Mouse (Mus musculus): Measurements from ENCODE around the gene Lamb2. TPM values are rescaled to one million over a fixed set of nuclear protein-coding genes. Genes with fewer than 3 reads are reported as not detected.

Gene Lamb2
- polyA plus RNA-seq (2012): 0.02 and 0.05 TPM in 2 replicates

DNA sequence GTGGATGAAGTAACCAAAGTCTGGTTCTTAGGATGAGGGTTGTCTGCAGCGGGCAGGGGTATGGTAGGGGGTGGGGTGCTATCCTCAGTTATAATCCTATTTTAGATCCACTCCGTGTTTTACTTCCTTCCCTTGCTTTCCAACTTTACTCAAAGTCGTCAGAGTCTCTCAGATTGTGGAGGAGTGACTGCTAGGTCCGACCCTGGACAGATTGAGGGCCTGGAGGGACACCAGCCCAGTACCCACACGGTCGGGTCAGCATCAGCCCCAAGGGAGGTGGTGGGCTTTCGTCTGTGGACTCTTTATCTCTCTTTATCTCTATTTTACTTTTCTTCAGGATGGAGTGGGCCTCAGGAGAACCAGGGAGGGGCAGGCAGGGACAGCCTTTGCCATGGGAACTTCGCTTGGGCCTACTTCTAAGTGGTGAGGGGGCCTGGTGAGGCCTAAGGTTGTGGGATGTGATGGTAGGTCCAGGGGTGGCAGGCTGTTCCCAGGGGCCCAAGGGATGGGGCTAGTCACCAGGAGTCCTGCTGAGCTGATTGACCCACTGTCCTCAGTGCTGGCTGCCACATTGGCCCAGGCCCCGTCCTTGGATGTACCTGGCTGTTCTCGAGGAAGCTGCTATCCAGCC lies at the start of gene Lamb2:
Gene Lamb2 (plus strand): TSS at position 16 of the 631 bp plus-strand sequence.
- Histone ChIP-seq H3K9me3 (ENCODE audit: control insufficient read depth, low read length) (no peaks in the 10 kb centered on the region), H3K4me1 (ENCODE audit: control insufficient read depth) (peaks cover 17% of the 10 kb centered on the region), H3K4me3 (replicated peaks) (peak within 1 kb of the TSS; percentile 40), H3K36me3 (ENCODE audit: control insufficient read depth) (peaks cover 8% of the 10 kb centered on the region; the same call in 1 of the 2 replicates), H3K27me3 (ENCODE audit: control insufficient read depth) (peaks cover 25% of the 10 kb centered on the region)
- no peak for TF ChIP-seq TAL1 (IDR thresholded peaks at IDR 0.05; ENCODE audit: low read length)
- no peak for TF ChIP-seq GATA1 (IDR thresholded peaks at IDR 0.05; ENCODE audit: low read length)

- no peaks in the 10 kb centered on the region for H3K36me3 ChIP-seq (ENCODE audit: control insufficient read depth)
- H3K4me1 ChIP-seq (ENCODE audit: control insufficient read depth): peaks cover 7% of the 10 kb centered on the region
- TF ChIP-seq GATA1 (IDR thresholded peaks at IDR 0.05; ENCODE audit: low read length) (no peak), TAL1 (IDR thresholded peaks at IDR 0.05; ENCODE audit: low read length) (no peak)
- 0 out of 2 replicates have a peak, but pooled peaks cover under 1% of the 10 kb centered on the region for H3K27me3 ChIP-seq (ENCODE audit: control insufficient read depth)
- H3K4me3 ChIP-seq (replicated peaks): peak overlapping the region; percentile 32
- H3K9me3 ChIP-seq (ENCODE audit: control insufficient read depth, low read length): no peaks in the 10 kb centered on the region
Observed at GRCm38 (mm10) chr9:108431431-108432067, 48.0 kb upstream of the Lamb2 start.

DNA sequence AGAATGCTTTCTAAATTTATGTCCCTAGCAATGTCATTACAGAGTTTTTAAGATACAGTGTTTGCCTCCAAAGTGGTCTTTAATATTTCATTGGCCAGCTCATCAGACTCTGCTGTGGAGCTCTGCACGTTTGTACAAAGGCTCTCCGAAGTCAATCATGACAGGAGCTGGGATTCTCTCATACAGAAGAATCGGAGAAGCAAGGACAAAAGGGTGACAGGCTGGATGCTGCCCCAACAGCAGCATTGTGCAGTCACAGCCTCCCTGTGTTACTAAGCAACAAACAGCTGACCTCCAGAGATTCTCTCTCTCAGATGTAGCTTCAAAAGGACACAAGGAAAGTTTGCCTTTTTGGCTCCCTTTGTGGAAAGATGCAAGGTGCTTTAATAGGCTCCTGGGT lies 43.4 kb upstream of the Lamb2 start, which contains the start of gene BC048562:
Gene BC048562 (plus strand): TSS at position 301 of the 400 bp plus-strand sequence.
- peaks cover 8% of the 10 kb centered on the region for H3K27me3 ChIP-seq (ENCODE audit: control insufficient read depth)
- H3K4me3 ChIP-seq (replicated peaks): no peak within 1 kb of the TSS
- H3K36me3 ChIP-seq (ENCODE audit: control insufficient read depth): no peaks in the 10 kb centered on the region
- TF ChIP-seq GATA1 (IDR thresholded peaks at IDR 0.05; ENCODE audit: low read length) (no peak), TAL1 (IDR thresholded peaks at IDR 0.05; ENCODE audit: low read length) (no peak)
- H3K4me1 ChIP-seq (ENCODE audit: control insufficient read depth): peaks cover 7% of the 10 kb centered on the region
- no peaks in the 10 kb centered on the region for H3K9me3 ChIP-seq (ENCODE audit: control insufficient read depth, low read length)

DNA sequence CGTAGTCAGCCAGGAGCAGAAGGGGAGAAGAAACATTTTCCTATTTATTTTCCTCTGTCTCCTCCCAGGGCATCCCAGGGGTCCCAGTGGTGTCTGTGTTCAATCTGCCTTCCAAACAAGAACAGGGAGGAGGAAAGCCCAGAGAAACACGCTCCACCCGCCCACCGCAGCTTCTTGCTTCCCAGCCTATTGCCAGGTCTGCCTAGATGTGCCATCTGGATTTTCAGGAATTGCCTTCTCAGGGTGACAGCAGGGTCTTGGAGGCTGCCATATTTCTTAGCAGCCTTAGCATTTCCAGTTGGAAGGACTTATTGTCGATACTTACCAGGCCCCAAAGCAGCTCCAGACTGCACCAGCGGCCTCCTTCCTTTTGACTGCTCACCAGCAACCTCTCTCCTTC lies 40.4 kb upstream of the Lamb2 start:
- H3K4me1 ChIP-seq (ENCODE audit: control insufficient read depth): no peaks in the 10 kb centered on the region
- peaks cover 10% of the 10 kb centered on the region for H3K27me3 ChIP-seq (ENCODE audit: control insufficient read depth)
- no peaks in the 10 kb centered on the region for H3K9me3 ChIP-seq (ENCODE audit: control insufficient read depth, low read length)
- no peaks in the 10 kb centered on the region for H3K36me3 ChIP-seq (ENCODE audit: control insufficient read depth)
- TF ChIP-seq GATA1 (IDR thresholded peaks at IDR 0.05; ENCODE audit: low read length) (no peak), TAL1 (IDR thresholded peaks at IDR 0.05; ENCODE audit: low read length) (no peak)
- H3K4me3 ChIP-seq (replicated peaks): no peak overlapping the region

- no peak overlapping the region for H3K4me3 ChIP-seq (replicated peaks)
- TF ChIP-seq GATA1 (IDR thresholded peaks at IDR 0.05; ENCODE audit: low read length) (no peak), TAL1 (IDR thresholded peaks at IDR 0.05; ENCODE audit: low read length) (no peak)
- no peaks in the 10 kb centered on the region for H3K9me3 ChIP-seq (ENCODE audit: control insufficient read depth, low read length)
- peaks cover 17% of the 10 kb centered on the region for H3K27me3 ChIP-seq (ENCODE audit: control insufficient read depth)
- H3K4me1 ChIP-seq (ENCODE audit: control insufficient read depth): no peaks in the 10 kb centered on the region
- no peaks in the 10 kb centered on the region for H3K36me3 ChIP-seq (ENCODE audit: control insufficient read depth)
Observed at GRCm38 (mm10) chr9:108440485-108440884, 39.1 kb upstream of the Lamb2 start.

- Histone ChIP-seq H3K36me3 (ENCODE audit: control insufficient read depth) (no peaks in the 10 kb centered on the region), H3K4me1 (ENCODE audit: control insufficient read depth) (no peaks in the 10 kb centered on the region), H3K27me3 (ENCODE audit: control insufficient read depth) (peaks cover 17% of the 10 kb centered on the region), H3K9me3 (ENCODE audit: control insufficient read depth, low read length) (no peaks in the 10 kb centered on the region), H3K4me3 (replicated peaks) (no peak overlapping the region)
- TF ChIP-seq TAL1 (IDR thresholded peaks at IDR 0.05; ENCODE audit: low read length): no peak
- no peak for TF ChIP-seq GATA1 (IDR thresholded peaks at IDR 0.05; ENCODE audit: low read length)
Observed at GRCm38 (mm10) chr9:108441236-108441919, 38.2 kb upstream of the Lamb2 start.

- Histone ChIP-seq H3K4me3 (replicated peaks) (no peak overlapping the region), H3K9me3 (ENCODE audit: control insufficient read depth, low read length) (no peaks in the 10 kb centered on the region), H3K27me3 (ENCODE audit: control insufficient read depth) (peaks cover 8% of the 10 kb centered on the region), H3K36me3 (ENCODE audit: control insufficient read depth) (peaks cover 27% of the 10 kb centered on the region), H3K4me1 (ENCODE audit: control insufficient read depth) (peaks cover 21% of the 10 kb centered on the region)
- TF ChIP-seq TAL1 (IDR thresholded peaks at IDR 0.05; ENCODE audit: low read length) (no peak), GATA1 (IDR thresholded peaks at IDR 0.05; ENCODE audit: low read length) (no peak)
Observed at GRCm38 (mm10) chr9:108445125-108445524, 34.4 kb upstream of the Lamb2 start.

GRCm38 (mm10) chr9:108449860-108450259 lies 29.7 kb upstream of the Lamb2 start:
- peaks cover 30% of the 10 kb centered on the region for H3K36me3 ChIP-seq (ENCODE audit: control insufficient read depth)
- peaks cover 3% of the 10 kb centered on the region for H3K27me3 ChIP-seq (ENCODE audit: control insufficient read depth)
- peaks cover 2% of the 10 kb centered on the region; the same call in 1 of the 2 replicates for H3K9me3 ChIP-seq (ENCODE audit: control insufficient read depth, low read length)
- no peak for TF ChIP-seq GATA1 (IDR thresholded peaks at IDR 0.05; ENCODE audit: low read length)
- TF ChIP-seq TAL1 (IDR thresholded peaks at IDR 0.05; ENCODE audit: low read length): no peak
- H3K4me1 ChIP-seq (ENCODE audit: control insufficient read depth): peaks cover 63% of the 10 kb centered on the region
- H3K4me3 ChIP-seq (replicated peaks): peak overlapping the region; percentile 71
